Mouse (Mus musculus) E14TG2a.4 (cell line): ENCODE measurements around the gene Casc1.

ENCODE experiments used
- CTCF ChIP-seq: conservative IDR thresholded peaks from 2 replicates; pipeline ENCODE4 v1.5.1; 2014; ENCODE audit warnings: low read length
- NANOG ChIP-seq: IDR thresholded peaks from 2 replicates; pipeline ENCODE4 v1.6.1; 2014; ENCODE audit warnings: borderline replicate concordance, low read length, mixed read lengths
- POU5F1 ChIP-seq: IDR thresholded peaks from 2 replicates; pipeline ENCODE4 v1.6.1; 2014; ENCODE audit warnings: low read length, borderline replicate concordance

DNA sequence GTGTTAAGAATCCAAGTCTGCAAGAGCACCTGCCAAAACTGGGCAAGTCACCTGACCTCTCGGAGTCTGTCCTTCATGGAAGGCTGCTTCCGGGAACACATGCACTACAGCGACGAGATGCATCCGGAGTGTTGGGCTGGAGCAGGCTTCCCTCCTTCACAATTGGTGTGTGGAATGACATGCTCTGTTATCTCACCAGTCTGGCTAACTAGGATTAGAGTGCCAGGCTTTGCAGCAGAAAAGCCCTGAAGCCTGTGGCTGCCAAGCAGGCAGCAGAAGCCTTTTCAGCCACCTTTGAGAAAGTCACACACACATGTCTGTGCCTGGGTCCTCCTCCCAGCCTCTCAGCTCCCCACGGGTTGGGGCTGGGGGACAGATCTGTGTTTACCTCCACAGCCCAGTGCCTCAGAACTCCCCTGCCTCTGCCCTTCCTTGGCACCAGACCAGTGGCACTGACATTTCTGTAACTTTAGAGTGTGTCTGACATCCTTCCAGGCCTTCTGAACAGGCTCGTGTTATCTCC is 85.2 kb downstream of the Casc1 start:
- TF ChIP-seq CTCF (no peak), NANOG (no peak), POU5F1 (no peak)
